Mouse (Mus musculus): ENCODE results near the gene Abhd10. TPM values are rescaled to one million over a fixed set of nuclear protein-coding genes. Genes with fewer than 3 reads are reported as not detected.
A peak's percentile ranks its signal among the peaks of the same experiment; 100 is the strongest.

Gene Abhd10
- polyA plus RNA-seq, 1 experiment from 2014 or later: 27.4 TPM

- DNase-seq (ENCODE audit: low spot score): peak; percentile 89
- H3K36me3 ChIP-seq (ENCODE audit: control insufficient read depth, insufficient read depth, low read length): peaks cover 49% of the 10 kb centered on the region
- no peak overlapping the region for H3K9ac ChIP-seq (ENCODE audit: low read depth, low read length)
- no peak overlapping the region for H3K4me3 ChIP-seq (ENCODE audit: low read depth, low read length)
- no peaks in the 10 kb centered on the region for H3K9me3 ChIP-seq (ENCODE audit: control insufficient read depth, low read length)
- no peaks in the 10 kb centered on the region for H3K4me1 ChIP-seq (ENCODE audit: control insufficient read depth, insufficient read depth, low read length)
- no peak overlapping the region for H3K27ac ChIP-seq (replicated peaks; ENCODE audit: low read depth, low read length)
- no peaks in the 10 kb centered on the region for H3K27me3 ChIP-seq (replicated peaks; ENCODE audit: control insufficient read depth, insufficient read depth, low read length)
- 32% methylated on average over 9 of the region's 9 CpGs for WGBS
- no peak overlapping the region for H3K4me2 ChIP-seq (ENCODE audit: low read depth, low read length)
- peak; percentile 79 for ATAC-seq (ENCODE audit: low read depth)
Measured at GRCm38 (mm10) chr16:45756855-45757254, 14.1 kb upstream of the Abhd10 start.

- no peak for DNase-seq (ENCODE audit: low spot score)
- H3K27ac ChIP-seq (replicated peaks; ENCODE audit: low read depth, low read length): no peak overlapping the region; the same call in 1 of the 2 replicates
- WGBS: 58% methylated on average over 4 of the region's 4 CpGs
Measured at GRCm38 (mm10) chr16:45743591-45744144, 913 bp upstream of the Abhd10 start.

GRCm38 (mm10) chr16:45737880-45738279 lies 4.9 kb downstream of the Abhd10 start:
- no peak for DNase-seq (ENCODE audit: low spot score)
- Histone ChIP-seq H3K27me3 (replicated peaks; ENCODE audit: control insufficient read depth, insufficient read depth, low read length) (no peaks in the 10 kb centered on the region), H3K27ac (replicated peaks; ENCODE audit: low read depth, low read length) (no peak overlapping the region), H3K9ac (ENCODE audit: low read depth, low read length) (no peak overlapping the region), H3K9me3 (ENCODE audit: control insufficient read depth, low read length) (no peaks in the 10 kb centered on the region), H3K36me3 (ENCODE audit: control insufficient read depth, insufficient read depth, low read length) (peaks cover 40% of the 10 kb centered on the region), H3K4me3 (ENCODE audit: low read depth, low read length) (no peak overlapping the region), H3K4me1 (ENCODE audit: control insufficient read depth, insufficient read depth, low read length) (peaks cover 5% of the 10 kb centered on the region; the same call in 1 of the 2 replicates), H3K4me2 (ENCODE audit: low read depth, low read length) (no peak overlapping the region)
- ATAC-seq (ENCODE audit: low read depth): no peak
- 86% methylated on average over 8 of the region's 8 CpGs for WGBS

More at GRCm38 (mm10) chr16:45743591-45744144, 913 bp upstream of the Abhd10 start:
- H3K36me3 ChIP-seq (ENCODE audit: control insufficient read depth, insufficient read depth, low read length): peaks cover 26% of the 10 kb centered on the region
- H3K27me3 ChIP-seq (replicated peaks; ENCODE audit: control insufficient read depth, insufficient read depth, low read length): no peaks in the 10 kb centered on the region
- peak overlapping the region; percentile 85; the same call in 1 of the 2 replicates for H3K4me3 ChIP-seq (ENCODE audit: low read depth, low read length)
- H3K4me2 ChIP-seq (ENCODE audit: low read depth, low read length): peak overlapping the region; percentile 64; the same call in 1 of the 2 replicates
- no peak for ATAC-seq (ENCODE audit: low read depth)
- peaks cover 5% of the 10 kb centered on the region; the same call in 1 of the 2 replicates for H3K4me1 ChIP-seq (ENCODE audit: control insufficient read depth, insufficient read depth, low read length)
- no peak overlapping the region for H3K9ac ChIP-seq (ENCODE audit: low read depth, low read length)
- no peaks in the 10 kb centered on the region for H3K9me3 ChIP-seq (ENCODE audit: control insufficient read depth, low read length)

- peaks cover 5% of the 10 kb centered on the region; the same call in 1 of the 2 replicates for H3K4me1 ChIP-seq (ENCODE audit: control insufficient read depth, insufficient read depth, low read length)
- peaks cover 50% of the 10 kb centered on the region for H3K36me3 ChIP-seq (ENCODE audit: control insufficient read depth, insufficient read depth, low read length)
- no peak overlapping the region for H3K4me3 ChIP-seq (ENCODE audit: low read depth, low read length)
- no peaks in the 10 kb centered on the region for H3K27me3 ChIP-seq (replicated peaks; ENCODE audit: control insufficient read depth, insufficient read depth, low read length)
- no peaks in the 10 kb centered on the region for H3K9me3 ChIP-seq (ENCODE audit: control insufficient read depth, low read length)
- H3K27ac ChIP-seq (replicated peaks; ENCODE audit: low read depth, low read length): no peak overlapping the region
- DNase-seq (ENCODE audit: low spot score) (no peak), ATAC-seq (ENCODE audit: low read depth) (no peak)
- no peak overlapping the region for H3K9ac ChIP-seq (ENCODE audit: low read depth, low read length)
- no peak overlapping the region for H3K4me2 ChIP-seq (ENCODE audit: low read depth, low read length)
- 78% methylated on average over 3 of the region's 3 CpGs for WGBS
Measured at GRCm38 (mm10) chr16:45736724-45737123, 6.0 kb downstream of the Abhd10 start.

- peaks cover 45% of the 10 kb centered on the region for H3K36me3 ChIP-seq (ENCODE audit: control insufficient read depth, insufficient read depth, low read length)
- H3K27me3 ChIP-seq (replicated peaks; ENCODE audit: control insufficient read depth, insufficient read depth, low read length): no peaks in the 10 kb centered on the region
- no peak overlapping the region for H3K4me3 ChIP-seq (ENCODE audit: low read depth, low read length)
- no peaks in the 10 kb centered on the region for H3K9me3 ChIP-seq (ENCODE audit: control insufficient read depth, low read length)
- DNase-seq (ENCODE audit: low spot score) (no peak), ATAC-seq (ENCODE audit: low read depth) (no peak)
- H3K4me2 ChIP-seq (ENCODE audit: low read depth, low read length): no peak overlapping the region
- no peak overlapping the region for H3K27ac ChIP-seq (replicated peaks; ENCODE audit: low read depth, low read length)
- H3K9ac ChIP-seq (ENCODE audit: low read depth, low read length): no peak overlapping the region
- 83% methylated on average over 5 of the region's 5 CpGs for WGBS
- H3K4me1 ChIP-seq (ENCODE audit: control insufficient read depth, insufficient read depth, low read length): peaks cover 5% of the 10 kb centered on the region
Measured at GRCm38 (mm10) chr16:45729163-45729562, 13.6 kb downstream of the Abhd10 start.

- Histone ChIP-seq H3K9ac (ENCODE audit: low read depth, low read length) (peak overlapping the region; percentile 70), H3K27ac (replicated peaks; ENCODE audit: low read depth, low read length) (no peak overlapping the region; the same call in 1 of the 2 replicates), H3K4me1 (ENCODE audit: control insufficient read depth, insufficient read depth, low read length) (peaks cover 12% of the 10 kb centered on the region), H3K9me3 (ENCODE audit: control insufficient read depth, low read length) (no peaks in the 10 kb centered on the region), H3K36me3 (ENCODE audit: control insufficient read depth, insufficient read depth, low read length) (peaks cover 17% of the 10 kb centered on the region; the same call in 1 of the 2 replicates), H3K4me3 (ENCODE audit: low read depth, low read length) (peak overlapping the region; percentile 55), H3K27me3 (replicated peaks; ENCODE audit: control insufficient read depth, insufficient read depth, low read length) (no peaks in the 10 kb centered on the region), H3K4me2 (ENCODE audit: low read depth, low read length) (peak overlapping the region; percentile 77)
- under 1% methylated on average over 10 of the region's 10 CpGs for WGBS
- ATAC-seq (ENCODE audit: low read depth) (peak; percentile 75), DNase-seq (ENCODE audit: low spot score) (peak; percentile 49)
Measured at GRCm38 (mm10) chr16:45724742-45725102, 18.0 kb downstream of the Abhd10 start.

GRCm38 (mm10) chr16:45724061-45724741 lies 18.6 kb downstream of the Abhd10 start, which contains the start of gene Tagln3:
Gene Tagln3 (minus strand): TSS chr16:45724608.
- ATAC-seq (ENCODE audit: low read depth) (peak; percentile 80), DNase-seq (ENCODE audit: low spot score) (peak; percentile 78)
- 1% methylated on average over 29 of the region's 30 CpGs for WGBS
- Histone ChIP-seq H3K9ac (ENCODE audit: low read depth, low read length) (peak within 1 kb of the TSS; percentile 70), H3K27ac (replicated peaks; ENCODE audit: low read depth, low read length) (no peak within 1 kb of the TSS; the same call in 1 of the 2 replicates), H3K36me3 (ENCODE audit: control insufficient read depth, insufficient read depth, low read length) (peaks cover 12% of the 10 kb centered on the region; the same call in 1 of the 2 replicates), H3K27me3 (replicated peaks; ENCODE audit: control insufficient read depth, insufficient read depth, low read length) (no peaks in the 10 kb centered on the region), H3K4me2 (ENCODE audit: low read depth, low read length) (peak within 1 kb of the TSS; percentile 77), H3K4me1 (ENCODE audit: control insufficient read depth, insufficient read depth, low read length) (peaks cover 12% of the 10 kb centered on the region), H3K4me3 (ENCODE audit: low read depth, low read length) (peak within 1 kb of the TSS; percentile 55), H3K9me3 (ENCODE audit: control insufficient read depth, low read length) (no peaks in the 10 kb centered on the region)

GRCm38 (mm10) chr16:45723172-45723901 lies 19.4 kb downstream of the Abhd10 start:
- Histone ChIP-seq H3K9ac (ENCODE audit: low read depth, low read length) (peak overlapping the region; percentile 70), H3K27ac (replicated peaks; ENCODE audit: low read depth, low read length) (no peak overlapping the region), H3K27me3 (replicated peaks; ENCODE audit: control insufficient read depth, insufficient read depth, low read length) (no peaks in the 10 kb centered on the region), H3K36me3 (ENCODE audit: control insufficient read depth, insufficient read depth, low read length) (0 out of 2 replicates have a peak, but pooled peaks cover 10% of the 10 kb centered on the region), H3K9me3 (ENCODE audit: control insufficient read depth, low read length) (no peaks in the 10 kb centered on the region), H3K4me2 (ENCODE audit: low read depth, low read length) (peak overlapping the region; percentile 77), H3K4me1 (ENCODE audit: control insufficient read depth, insufficient read depth, low read length) (peaks cover 12% of the 10 kb centered on the region), H3K4me3 (ENCODE audit: low read depth, low read length) (peak overlapping the region; percentile 55)
- WGBS: 57% methylated on average over 6 of the region's 6 CpGs
- no peak for DNase-seq (ENCODE audit: low spot score)
- ATAC-seq (ENCODE audit: low read depth): peak; percentile 15; the same call in 1 of the 2 replicates

Data from embryonic facial prominence, embryonic 14.5 days (tissue).